Mouse (Mus musculus): ENCODE measurements around the gene Zfp11.

DNA sequence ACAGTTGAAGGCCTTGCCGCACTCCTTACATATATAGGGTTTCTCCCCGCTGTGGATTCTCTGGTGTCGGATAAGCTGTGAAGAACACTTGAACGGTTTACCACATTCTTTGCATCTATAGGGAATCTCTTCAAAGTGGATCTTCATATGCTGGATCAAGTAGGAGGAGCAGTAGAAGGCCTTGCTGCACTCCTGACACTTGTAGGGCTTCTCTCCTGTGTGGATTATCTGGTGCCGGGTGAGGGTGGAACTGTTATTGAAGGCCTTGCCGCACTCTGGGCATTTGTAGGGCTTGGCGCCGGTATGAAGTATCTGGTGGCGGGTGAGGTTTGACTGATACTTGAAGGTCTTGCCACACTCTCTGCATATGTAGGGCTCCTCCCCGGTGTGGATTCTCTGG lies 12.9 kb downstream of the Zfp11 start:
- TF ChIP-seq CTCF (IDR thresholded peaks at IDR 0.05; ENCODE audit: insufficient read depth, low read length) (no peak), POLR2A (IDR thresholded peaks at IDR 0.05; ENCODE audit: borderline replicate concordance, extremely low read depth, low read depth, low read length) (no peak)

Data from lung, adult 2 months (tissue).